Mouse (Mus musculus) stomach, postnatal 0 days (tissue): ENCODE data around the gene Ndufv3. TPM values are rescaled to one million over a fixed set of nuclear protein-coding genes. Genes with fewer than 3 reads are reported as not detected.
A peak's percentile ranks its signal among the peaks of the same experiment; 100 is the strongest.
"Not testable (repeated sequence)": the region's sequence is repeated elsewhere in the genome, so short reads cannot be mapped to it uniquely, and the experiment has no call there.

Experiments used
- ATAC-seq: fragments of 200-750 bp; cut with Nextera tagmentation; 2 replicates; pipeline ENCODE4 v1.8.0; 2017; ENCODE audit not compliant: low FRiP score, low TSS enrichment
- DNase-seq: peaks from one replicate; pipeline ENCODE4 v3.0.0-alpha.2; 2016; ENCODE audit warnings: low spot score
- H3K27ac ChIP-seq: fragments of 300-500 bp; sonication (generic); replicated peaks from 2 replicates; pipeline ENCODE4 v1.5.1; 2014; ENCODE audit warnings: mild to moderate bottlenecking, control low read depth
- H3K27me3 ChIP-seq: fragments of 300-500 bp; sonication (generic); 2 replicates; pipeline ENCODE4 v1.6.1; 2014; ENCODE audit warnings: low read length; ENCODE audit not compliant: control insufficient read depth, insufficient read depth
- H3K36me3 ChIP-seq: fragments of 300-500 bp; sonication (generic); 2 replicates; pipeline ENCODE4 v1.6.1; 2014; ENCODE audit warnings: low read length, mixed read lengths; ENCODE audit not compliant: control insufficient read depth, insufficient read depth
- H3K4me1 ChIP-seq: fragments of 300-500 bp; sonication (generic); replicated peaks from 2 replicates; pipeline ENCODE4 v1.6.1; 2014; ENCODE audit warnings: antibody characterized with exemption; ENCODE audit not compliant: control insufficient read depth, insufficient read depth
- H3K4me2 ChIP-seq: fragments of 300-500 bp; sonication (generic); replicated peaks from 2 replicates; pipeline ENCODE4 v1.6.1; 2014; ENCODE audit warnings: low read depth, mild to moderate bottlenecking, control low read depth, moderate library complexity
- H3K4me3 ChIP-seq: fragments of 300-500 bp; sonication (generic); 2 replicates; pipeline ENCODE4 v1.5.1; 2014; ENCODE audit warnings: low read depth, low read length, control low read depth
- H3K9ac ChIP-seq: fragments of 300-500 bp; sonication (generic); 2 replicates; pipeline ENCODE4 v1.6.1; 2014; ENCODE audit warnings: mild to moderate bottlenecking, low read length, control low read depth, mixed read lengths
- H3K9me3 ChIP-seq: fragments of 300-500 bp; sonication (generic); 2 replicates; pipeline ENCODE4 v1.6.1; 2016; ENCODE audit warnings: low read length; ENCODE audit not compliant: control insufficient read depth
- CTCF ChIP-seq: IDR thresholded peaks from 2 replicates; pipeline ENCODE4 v1.5.1; 2016; ENCODE audit warnings: antibody characterized with exemption, low read depth, mild to moderate bottlenecking, moderate library complexity
- EP300 ChIP-seq: optimal IDR thresholded peaks from 2 replicates; pipeline ENCODE3; 2016; ENCODE audit warnings: antibody characterized with exemption
- WGBS: fragments of 180-500 bp; shearing (Covaris S2); extraction: QIAGEN DNeasy Blood & Tissue Kit; methylation state at CpG from one replicate; pipeline ENCODE4 v1.1.7; 2014; 5-methylcytosine and 5-hydroxymethylcytosine counted together
- polyA plus RNA-seq: library from polyadenylated mRNA; unstranded; fragments of >200 nt; fragmentation: Nextera tagmentation; extraction: Ambion mirVana; gene quantifications from 2 replicates; pipeline ENCODE4 v1.2.1, GENCODE M21; 2015

Gene Ndufv3
- polyA plus RNA-seq, 1 experiment from 2014 or later: 344 TPM

GRCm38 (mm10) chr17:31531441-31532158, 11.7 kb downstream of the Ndufv3 start:
- no peak for TF ChIP-seq EP300
- no peak for TF ChIP-seq CTCF
- DNase-seq: no peak
- H3K4me1 ChIP-seq: peaks cover 6% of the 10 kb centered on the region
- 76% methylated on average over 14 of the region's 14 CpGs for WGBS
- no peaks in the 10 kb centered on the region for H3K27me3 ChIP-seq
- H3K27ac ChIP-seq: no peak overlapping the region; the same call in 1 of the 2 replicates
- H3K4me3 ChIP-seq: no peak overlapping the region
- H3K36me3 ChIP-seq: peaks cover 16% of the 10 kb centered on the region
- H3K9me3 ChIP-seq: no peaks in the 10 kb centered on the region
- H3K9ac ChIP-seq: no peak overlapping the region
- no peak for ATAC-seq
- no peak overlapping the region for H3K4me2 ChIP-seq

- DNase-seq, H3K4me3 ChIP-seq, H3K27ac ChIP-seq, H3K9ac ChIP-seq, H3K4me2 ChIP-seq, H3K4me1 ChIP-seq, H3K9me3 ChIP-seq, H3K27me3 ChIP-seq, ATAC-seq: not testable (repeated sequence)
- H3K36me3 ChIP-seq: peaks cover 13% of the 10 kb centered on the region
- 90% methylated on average over 3 of the region's 4 CpGs for WGBS
Measured at GRCm38 (mm10) chr17:31532331-31532730, 12.4 kb downstream of the Ndufv3 start.

GRCm38 (mm10) chr17:31535358-31535757, 15.4 kb downstream of the Ndufv3 start:
- Histone ChIP-seq H3K4me2 (no peak overlapping the region), H3K36me3 (peaks cover 6% of the 10 kb centered on the region), H3K4me3 (no peak overlapping the region), H3K9ac (no peak overlapping the region), H3K27me3 (no peaks in the 10 kb centered on the region), H3K27ac (peak overlapping the region; percentile 74), H3K4me1 (peaks cover 6% of the 10 kb centered on the region), H3K9me3 (no peaks in the 10 kb centered on the region)
- TF ChIP-seq CTCF: no peak
- TF ChIP-seq EP300: no peak
- ATAC-seq (peak; percentile 45; the same call in 1 of the 2 replicates), DNase-seq (no peak)
- 52% methylated on average over 4 of the region's 4 CpGs for WGBS

GRCm38 (mm10) chr17:31535871-31536629, 16.1 kb downstream of the Ndufv3 start:
- DNase-seq (peak; percentile 25), ATAC-seq (peak; percentile 68; the same call in 1 of the 2 replicates)
- no peak overlapping the region for H3K4me3 ChIP-seq
- H3K9me3 ChIP-seq: no peaks in the 10 kb centered on the region
- TF ChIP-seq EP300: no peak
- TF ChIP-seq CTCF: no peak
- peaks cover 6% of the 10 kb centered on the region for H3K4me1 ChIP-seq
- H3K27me3 ChIP-seq: no peaks in the 10 kb centered on the region
- H3K36me3 ChIP-seq: peaks cover 5% of the 10 kb centered on the region
- H3K27ac ChIP-seq: peak overlapping the region; percentile 74
- H3K4me2 ChIP-seq: 0 out of 2 replicates have a peak overlapping the region, but pooled peaks have one; percentile 3
- 19% methylated on average over 8 of the region's 8 CpGs for WGBS
- no peak overlapping the region for H3K9ac ChIP-seq

GRCm38 (mm10) chr17:31540101-31540500, 20.2 kb downstream of the Ndufv3 start:
- Histone ChIP-seq H3K4me3 (no peak overlapping the region), H3K9me3 (no peaks in the 10 kb centered on the region), H3K9ac (no peak overlapping the region), H3K27me3 (no peaks in the 10 kb centered on the region), H3K27ac (no peak overlapping the region), H3K4me2 (no peak overlapping the region), H3K36me3 (no peaks in the 10 kb centered on the region), H3K4me1 (peaks cover 6% of the 10 kb centered on the region)
- 53% methylated on average over 3 of the region's 3 CpGs for WGBS
- ATAC-seq: no peak
- TF ChIP-seq EP300 (no peak), CTCF (no peak)
- DNase-seq: no peak
